Mouse (Mus musculus): ENCODE measurements around the gene Ankib1.
"Not testable (repeated sequence)": the region's sequence is repeated elsewhere in the genome, so short reads cannot be mapped to it uniquely, and the experiment has no call there.

DNA sequence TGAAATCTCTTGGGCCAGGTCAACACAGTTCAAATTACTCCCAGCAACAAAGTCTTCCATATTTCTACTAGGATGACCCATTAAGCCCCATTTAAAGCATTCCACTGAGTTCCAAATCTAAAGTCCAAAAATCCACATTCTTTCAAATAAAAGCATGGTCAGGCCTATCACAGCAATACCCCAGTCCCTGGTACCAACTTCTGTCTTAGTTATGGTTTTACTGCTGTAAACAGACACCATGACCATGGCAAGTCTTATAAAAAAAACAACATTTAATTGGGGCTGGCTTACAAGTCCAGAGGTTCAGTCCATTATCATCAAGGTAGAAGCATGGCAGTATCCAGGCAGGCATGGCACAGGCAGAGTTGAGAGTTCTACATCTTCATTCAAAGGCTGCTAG lies 4.1 kb downstream of the Ankib1 start:
- TF ChIP-seq CTCF (IDR thresholded peaks at IDR 0.05; ENCODE audit: control insufficient read depth, insufficient read depth, insufficient read length); MYOD1 (IDR thresholded peaks at IDR 0.05; ENCODE audit: control insufficient read depth, insufficient read length, low read depth); CEBPB (IDR thresholded peaks at IDR 0.05; ENCODE audit: low read depth); MAX (IDR thresholded peaks at IDR 0.05): not testable (repeated sequence)
